Mouse (Mus musculus) left cerebral cortex, adult 2 months (tissue): ENCODE measurements around the gene Ankrd27. TPM values are rescaled to one million over a fixed set of nuclear protein-coding genes. Genes with fewer than 3 reads are reported as not detected.
A peak's percentile ranks its signal among the peaks of the same experiment; 100 is the strongest.

Source experiments
- DNase-seq, 2 experiments: peaks; one replicate each; pipeline ENCODE4 v3.0.0; 2021 to 2022; ENCODE audit warnings: low spot score in 2 of 2, mixed read lengths in 1 of 2; ENCODE audit errors: extremely low spot score in 1 of 2
- H3K27ac ChIP-seq: fragments of 200-600 bp; 2 replicates; pipeline ENCODE4 v1.8.1; 2022
- H3K4me3 ChIP-seq: fragments of 200-600 bp; 2 replicates; pipeline ENCODE4 v1.8.1; 2022
- CTCF ChIP-seq: fragments of 200-600 bp; IDR thresholded peaks from 2 replicates; pipeline ENCODE4 v1.8.1; 2022; ENCODE audit warnings: antibody characterized with exemption, mild to moderate bottlenecking, moderate library complexity
- intact Hi-C: fragments of 180-260 bp; cut with DNase I; formaldehyde crosslinking; loops from one replicate; pipeline ENCODE4 v1.15.1; 2025
- total RNA-seq, 2 experiments: library from RNA; stranded (reverse); gene quantifications; 2 replicates each; pipeline ENCODE4 v1.2.3; 2021

The Ankrd27 gene
- total RNA-seq, 2 experiments from 2014 or later: 43.4 to 46.8 TPM

DNA sequence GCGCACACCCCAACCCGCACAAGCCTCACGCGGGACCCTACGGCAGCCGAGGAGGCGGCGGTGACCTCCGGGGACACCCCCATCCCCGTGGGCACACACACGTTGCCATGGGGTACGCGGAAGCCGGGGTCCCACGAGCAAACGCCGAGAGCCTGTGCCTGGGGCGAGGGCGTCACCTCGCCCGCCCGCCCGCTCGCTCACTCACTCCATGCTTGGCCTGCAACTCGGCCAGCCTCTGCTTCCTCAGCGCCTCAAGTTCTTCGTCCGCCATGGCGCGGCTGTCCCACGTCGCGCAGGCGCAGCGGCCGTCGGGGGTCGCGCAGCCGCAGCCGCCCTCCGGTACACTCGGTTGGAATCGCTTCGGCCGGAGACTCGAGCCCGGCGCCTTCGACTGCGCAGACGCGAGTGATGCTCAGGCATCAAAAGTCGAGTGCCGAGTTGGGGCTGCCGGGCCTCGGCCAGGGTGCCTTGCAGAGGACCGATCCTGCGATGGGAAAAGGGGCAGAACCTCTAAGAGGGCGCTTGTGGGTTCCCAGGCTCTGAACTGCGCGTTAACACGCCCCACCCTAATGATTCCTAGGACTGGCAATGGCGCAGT, 61.2 kb downstream of the Ankrd27 start, which contains the start of gene Pdcd5:
Pdcd5 (minus strand) TSS at position 421 of the 598 bp plus-strand sequence.
- DNase-seq: peak; percentile 98 to 99
- Histone ChIP-seq H3K27ac (peak within 1 kb of the TSS; percentile 76), H3K4me3 (peak within 1 kb of the TSS; percentile 84)
- intact Hi-C loops: loop anchor here (5.0 kb wide), 1 partner anchor 155 kb away; the partner anchor contains the start of gene Zfp507
- TF ChIP-seq CTCF: no peak; the same call in 1 of the 2 replicates

DNA sequence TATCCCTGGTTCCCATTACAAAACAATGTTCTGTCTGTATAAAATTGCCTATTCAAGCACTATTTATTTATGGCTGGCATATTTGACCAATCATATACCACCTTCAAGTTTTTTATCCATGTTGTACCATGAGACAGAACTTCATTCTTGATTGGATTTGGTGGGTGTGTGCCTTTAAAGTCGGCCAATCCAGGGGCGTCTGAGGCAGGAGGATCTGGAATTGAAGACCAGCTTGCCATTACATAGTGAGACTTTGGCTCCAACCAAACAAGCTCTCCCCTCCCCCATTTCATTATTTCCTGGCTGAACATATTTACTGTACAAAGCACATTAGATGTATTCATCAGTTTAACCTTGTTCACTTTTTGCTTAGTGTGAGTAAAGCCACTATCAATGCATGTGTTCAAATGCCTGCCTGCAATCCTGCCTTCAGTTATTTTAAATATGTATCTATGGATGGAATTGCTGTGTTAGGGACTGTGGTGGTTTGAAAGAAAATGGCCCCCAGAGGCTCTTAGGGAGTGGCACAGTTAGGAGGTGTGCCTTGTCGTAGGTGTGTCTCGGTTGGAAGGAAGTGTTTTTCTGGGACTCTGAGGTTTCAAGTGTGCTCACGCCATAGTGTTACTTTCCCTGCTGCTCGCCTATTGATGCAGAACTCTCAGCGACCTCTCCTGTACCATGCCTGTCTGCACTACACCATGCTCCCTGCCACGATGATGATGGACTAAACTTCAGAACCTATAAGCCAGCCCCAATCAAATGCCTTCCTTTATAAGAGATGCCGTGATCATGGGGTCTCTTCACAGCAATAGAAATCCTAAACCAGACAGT, 62.4 kb downstream of the Ankrd27 start:
- H3K4me3 ChIP-seq: no peak overlapping the region
- no peak overlapping the region for H3K27ac ChIP-seq
- intact Hi-C loops: loop anchor here (5.0 kb wide), 1 partner anchor 154 kb away; the partner anchor contains the start of gene Zfp507
- DNase-seq: no peak
- no peak for TF ChIP-seq CTCF

GRCm38 (mm10) chr7:35649071-35649470, 63.0 kb downstream of the Ankrd27 start:
- TF ChIP-seq CTCF: no peak
- H3K4me3 ChIP-seq: no peak overlapping the region
- no peak overlapping the region for H3K27ac ChIP-seq
- DNase-seq: no peak
- intact Hi-C loops: loop anchor here (5.0 kb wide), 1 partner anchor 153 kb away; the partner anchor contains the start of gene Zfp507

DNA sequence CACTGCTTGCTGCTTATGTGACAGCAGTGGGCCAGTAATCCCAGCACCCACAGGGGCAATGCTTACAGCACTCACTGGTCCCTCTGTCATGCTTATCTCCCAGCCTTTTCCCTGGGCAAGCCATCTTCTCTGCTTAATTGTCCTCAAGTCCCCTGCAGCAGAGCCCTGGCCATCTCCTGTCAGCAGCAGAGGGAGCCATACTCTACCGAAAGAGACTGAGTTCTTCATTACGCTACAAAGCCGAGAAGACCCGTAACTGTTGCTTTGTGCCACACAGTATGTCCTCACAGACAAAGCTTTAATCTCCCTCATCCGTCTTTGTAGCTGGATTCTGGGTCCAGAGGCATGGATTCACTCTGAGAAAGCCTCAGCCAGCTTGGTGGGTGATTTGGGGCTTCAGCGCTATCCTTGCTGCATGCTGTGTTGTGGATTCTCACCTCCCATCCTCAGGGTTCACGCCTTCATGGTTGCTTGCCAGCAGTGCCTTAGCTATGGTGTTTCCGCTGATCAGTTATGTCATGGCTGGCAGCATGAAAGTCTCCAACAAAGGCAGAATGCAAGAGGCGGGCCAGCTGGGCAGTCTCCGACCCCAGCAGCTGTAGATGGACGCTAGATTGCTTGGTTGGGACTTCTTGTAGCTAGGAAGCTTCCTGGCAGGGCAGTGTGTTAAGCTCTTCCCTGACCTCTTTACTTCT, 64.8 kb downstream of the Ankrd27 start:
- Histone ChIP-seq H3K4me3 (peak overlapping the region; percentile 23; the same call in 1 of the 2 replicates), H3K27ac (no peak overlapping the region)
- intact Hi-C loops: loop anchor here (2.0 to 5.0 kb wide), 3 partner anchors 101 to 1706 kb away; partner anchors contain the start of gene Dpy19l3
- peak; percentile 54 to 59 for DNase-seq
- peak; percentile 75 for TF ChIP-seq CTCF

GRCm38 (mm10) chr7:35651583-35652270, 65.7 kb downstream of the Ankrd27 start:
- DNase-seq: no peak

GRCm38 (mm10) chr7:35657829-35658228, 71.8 kb downstream of the Ankrd27 start:
- intact Hi-C loops: no loop called here
- no peak overlapping the region for H3K4me3 ChIP-seq
- no peak overlapping the region for H3K27ac ChIP-seq
- no peak for DNase-seq
- no peak for TF ChIP-seq CTCF

More at GRCm38 (mm10) chr7:35651583-35652270, 65.7 kb downstream of the Ankrd27 start:
- TF ChIP-seq CTCF: peak; percentile 51
- intact Hi-C loops: loop anchor here (2.0 to 5.0 kb wide), 3 partner anchors 101 to 1705 kb away; partner anchors contain the start of gene Dpy19l3
- H3K27ac ChIP-seq: no peak overlapping the region
- no peak overlapping the region for H3K4me3 ChIP-seq

DNA sequence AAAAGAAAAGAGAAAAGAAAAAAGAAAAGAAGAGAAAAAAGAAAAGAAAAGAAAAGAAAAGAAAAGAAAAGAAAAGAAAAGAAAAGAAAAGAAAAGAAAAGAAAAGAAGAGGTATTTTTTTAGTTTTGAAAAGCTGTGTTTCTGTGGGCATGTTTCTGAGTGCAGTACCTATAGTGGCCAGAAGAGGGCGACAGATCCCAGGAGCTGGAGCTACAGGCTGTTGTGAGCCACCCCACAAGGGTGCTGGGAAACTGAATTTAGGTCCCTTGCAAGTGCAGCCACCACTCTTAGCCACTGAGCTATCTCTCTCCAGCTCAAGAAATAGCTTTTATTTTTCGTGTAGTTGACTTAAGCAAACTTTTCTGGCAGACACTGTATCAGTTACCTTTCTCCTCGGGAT, 73.1 kb downstream of the Ankrd27 start:
- peak; percentile 73 for TF ChIP-seq CTCF
- Histone ChIP-seq H3K27ac (no peak overlapping the region), H3K4me3 (no peak overlapping the region)
- no peak for DNase-seq
- intact Hi-C loops: no loop called here

DNA sequence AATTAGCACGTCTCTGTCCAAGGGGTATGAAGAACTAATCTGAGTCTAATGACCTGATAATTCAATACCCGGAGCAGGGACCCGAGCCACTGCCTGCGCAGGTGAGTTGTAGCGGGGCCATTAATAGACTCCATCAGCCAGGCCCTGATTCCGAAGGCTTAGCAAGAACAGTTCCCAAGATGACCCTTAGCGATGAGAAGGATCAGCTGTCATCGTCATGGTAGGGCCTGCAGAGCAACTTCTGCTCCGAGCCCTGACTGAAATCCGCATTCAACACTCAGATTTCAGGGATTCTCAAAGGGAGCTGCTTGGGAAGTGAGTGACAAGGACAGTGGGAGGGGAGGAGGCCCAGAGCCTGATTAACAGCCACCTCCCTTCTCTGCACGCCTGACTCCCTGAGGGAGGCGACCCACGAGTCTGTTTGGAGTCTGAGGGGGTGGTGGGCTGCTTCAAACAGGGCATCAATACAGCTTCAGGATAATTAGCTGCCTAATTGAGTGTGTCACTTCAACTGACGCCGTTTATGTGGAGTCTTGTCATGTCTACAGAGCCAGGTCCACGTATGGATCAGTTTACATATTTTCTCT, 77.8 kb downstream of the Ankrd27 start:
- no peak overlapping the region for H3K4me3 ChIP-seq
- TF ChIP-seq CTCF: no peak
- no peak overlapping the region for H3K27ac ChIP-seq
- intact Hi-C loops: no loop called here
- DNase-seq: no peak

DNA sequence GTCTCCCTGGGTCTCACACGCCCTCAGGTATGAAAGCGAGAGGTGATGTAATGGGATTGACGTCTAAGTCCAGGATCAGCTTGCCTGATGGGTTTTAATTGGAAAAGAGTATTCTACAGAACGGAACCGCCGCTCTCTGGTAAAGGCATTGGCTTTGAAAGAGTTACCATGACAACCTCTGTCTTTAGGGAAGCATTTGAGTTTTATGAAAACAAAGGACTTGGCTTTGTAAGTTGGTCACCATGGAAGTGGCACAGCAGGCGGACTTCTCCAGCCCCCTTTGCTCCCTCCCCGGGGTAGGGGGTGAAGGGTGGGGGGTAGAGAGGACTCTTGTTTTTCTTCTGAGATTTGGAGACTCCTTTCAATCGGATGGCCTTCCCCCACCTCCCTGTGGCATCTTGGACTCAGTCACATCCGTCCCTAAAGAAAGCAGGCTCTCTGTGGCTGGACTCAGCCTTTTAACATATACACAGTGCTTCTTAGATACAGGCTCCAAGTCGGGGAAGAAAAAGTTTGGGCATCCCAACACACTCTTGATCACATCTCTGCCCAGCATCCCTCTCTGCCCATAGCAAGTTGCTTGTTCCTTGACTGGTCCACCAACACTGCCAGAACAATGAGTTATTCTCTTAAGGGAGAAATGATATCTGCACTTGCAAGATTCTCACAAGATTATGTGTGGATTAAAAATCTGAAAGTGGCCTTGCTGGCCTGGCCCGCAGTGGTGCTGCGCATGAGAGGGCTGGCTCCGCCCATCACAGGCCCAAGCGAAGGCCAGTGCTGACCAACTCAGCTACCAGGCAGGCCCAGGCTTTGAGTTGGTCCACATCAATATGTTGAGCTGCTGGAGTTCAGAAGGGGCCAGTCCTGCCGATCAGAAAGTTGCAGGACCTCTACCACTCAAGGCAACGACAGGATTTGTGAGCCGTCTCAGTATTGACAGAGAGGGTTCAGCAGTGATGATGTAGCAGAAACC, 82.3 kb downstream of the Ankrd27 start:
- no peak for DNase-seq

GRCm38 (mm10) chr7:35678976-35679375, 92.9 kb downstream of the Ankrd27 start:
- H3K4me3 ChIP-seq: no peak overlapping the region
- no peak for TF ChIP-seq CTCF
- intact Hi-C loops: no loop called here
- H3K27ac ChIP-seq: no peak overlapping the region
- DNase-seq: no peak

More for the DNA sequence above, 82.3 kb downstream of the Ankrd27 start:
- H3K4me3 ChIP-seq: no peak overlapping the region
- H3K27ac ChIP-seq: no peak overlapping the region
- intact Hi-C loops: no loop called here
- no peak for TF ChIP-seq CTCF
